Mouse (Mus musculus) ES-E14 (cell line): ENCODE results near the gene St6galnac3. TPM values are rescaled to one million over a fixed set of nuclear protein-coding genes. Genes with fewer than 3 reads are reported as not detected.

ENCODE experiments used
- DNase-seq: peaks from one replicate; pipeline ENCODE4 v3.0.0-alpha.2; 2013; ENCODE audit warnings: low read depth, low spot score
- H3K27ac ChIP-seq: 2 replicates; pipeline ENCODE4 v1.5.1; 2012; ENCODE audit warnings: low read depth, mild to moderate bottlenecking, low read length, moderate library complexity, mixed read lengths; ENCODE audit not compliant: poor library complexity, insufficient read depth, severe bottlenecking
- H3K36me3 ChIP-seq: 2 replicates; pipeline ENCODE4 v1.6.1; 2012; ENCODE audit warnings: mild to moderate bottlenecking, low read length, moderate library complexity, mixed read lengths; ENCODE audit not compliant: control insufficient read depth, poor library complexity, insufficient read depth, severe bottlenecking
- H3K4me1 ChIP-seq, 2 experiments: fragments of 150-350 bp in 1 of 2; sonication (generic) in 1 of 2; 2 replicates each; pipeline ENCODE4 v1.6.1; 2012; ENCODE audit warnings: low read length in 2 of 2, mild to moderate bottlenecking in 1 of 2, mixed read lengths in 1 of 2; ENCODE audit not compliant: control insufficient read depth in 2 of 2, insufficient read depth in 2 of 2, poor library complexity in 1 of 2
- H3K4me3 ChIP-seq, 2 experiments: fragments of 150-350 bp in 1 of 2; sonication (generic) in 1 of 2; 2 replicates each; pipeline ENCODE4 v1.5.1; 2012; ENCODE audit warnings: low read length in 2 of 2, low read depth in 1 of 2, mild to moderate bottlenecking in 1 of 2, mixed read lengths in 1 of 2; ENCODE audit not compliant: insufficient read depth in 1 of 2, poor library complexity in 1 of 2, severe bottlenecking in 1 of 2
- H3K9ac ChIP-seq: 2 replicates; pipeline ENCODE4 v1.6.1; 2012; ENCODE audit warnings: low read depth, mild to moderate bottlenecking, low read length, mixed read lengths; ENCODE audit not compliant: poor library complexity, insufficient read depth, severe bottlenecking
- H3K9me3 ChIP-seq: fragments of 150-350 bp; sonication (generic); 2 replicates; pipeline ENCODE4 v1.6.1; 2012; ENCODE audit warnings: low read depth, mild to moderate bottlenecking, low read length; ENCODE audit not compliant: control insufficient read depth, insufficient read depth
- CHD2 ChIP-seq: IDR thresholded peaks from 2 replicates; pipeline ENCODE4 v1.6.1; 2014; ENCODE audit warnings: mild to moderate bottlenecking, low read depth, low read length, inconsistent platforms
- HCFC1 ChIP-seq: IDR thresholded peaks from 2 replicates; pipeline ENCODE4 v1.6.1; 2012; ENCODE audit warnings: low read length, inconsistent platforms, borderline replicate concordance; ENCODE audit not compliant: insufficient read depth
- MAFK ChIP-seq: IDR thresholded peaks from 2 replicates; pipeline ENCODE4 v1.6.1; 2014; ENCODE audit warnings: mild to moderate bottlenecking, low read depth, low read length, inconsistent platforms; ENCODE audit not compliant: insufficient read depth
- ZC3H11A ChIP-seq: IDR thresholded peaks from 2 replicates; pipeline ENCODE4 v1.6.1; 2012; ENCODE audit warnings: low read depth, mild to moderate bottlenecking, inconsistent platforms, low read length, borderline replicate concordance
- ZNF384 ChIP-seq: IDR thresholded peaks from 2 replicates; pipeline ENCODE4 v1.6.1; 2012; ENCODE audit warnings: low read depth, low read length, inconsistent platforms
- in situ Hi-C, 2 experiments: fragments of 600-800 bp; cut with MboI; formaldehyde crosslinking; loops; one replicate each; pipeline ENCODE4 v1.15.1; 2025; ENCODE audit warnings: low sequenced_read_pairs in 2 of 2, inconsistent platforms in 1 of 2; ENCODE audit not compliant: unreplicated experiment in 2 of 2
- total RNA-seq: library from RNA; depleted of rRNA; stranded (reverse); fragments of 300-350 nt; gene quantifications from 2 replicates; pipeline ENCODE4 v1.2.3, GENCODE M21; 2012

St6galnac3 gene
- total RNA-seq, 1 experiment, result 3.8 TPM

- DNase-seq, result no peak
- Histone ChIP-seq H3K27ac (no peak overlapping the region), H3K4me1 (no peaks in the 10 kb centered on the region), H3K9me3 (no peaks in the 10 kb centered on the region), H3K36me3 (no peaks in the 10 kb centered on the region), H3K9ac (no peak overlapping the region), H3K4me3 (no peak overlapping the region)
- in situ Hi-C loops, result no loop called here
- TF ChIP-seq CHD2 (no peak), ZNF384 (no peak), ZC3H11A (no peak), HCFC1 (no peak), MAFK (no peak)
Observed at GRCm38 (mm10) chr3:153208186-153208585, 516.8 kb downstream of the St6galnac3 start.

GRCm38 (mm10) chr3:153204046-153204445 is 520.9 kb downstream of the St6galnac3 start:
- Histone ChIP-seq H3K9me3 (no peaks in the 10 kb centered on the region), H3K4me3 (no peak overlapping the region), H3K9ac (no peak overlapping the region), H3K36me3 (no peaks in the 10 kb centered on the region), H3K27ac (no peak overlapping the region), H3K4me1 (no peaks in the 10 kb centered on the region)
- no peak for DNase-seq
- TF ChIP-seq HCFC1, result no peak
- TF ChIP-seq MAFK, result no peak
- no peak for TF ChIP-seq ZNF384
- no peak for TF ChIP-seq ZC3H11A
- TF ChIP-seq CHD2, result no peak
- in situ Hi-C loops, result no loop called here

GRCm38 (mm10) chr3:153201835-153202234 is 523.1 kb downstream of the St6galnac3 start:
- in situ Hi-C loops, result no loop called here
- Histone ChIP-seq H3K27ac (no peak overlapping the region), H3K36me3 (no peaks in the 10 kb centered on the region), H3K4me3 (no peak overlapping the region), H3K4me1 (no peaks in the 10 kb centered on the region), H3K9ac (no peak overlapping the region), H3K9me3 (no peaks in the 10 kb centered on the region)
- no peak for DNase-seq
- TF ChIP-seq HCFC1, result no peak
- TF ChIP-seq ZNF384, result no peak
- no peak for TF ChIP-seq ZC3H11A
- TF ChIP-seq MAFK, result no peak
- no peak for TF ChIP-seq CHD2

- H3K4me1 ChIP-seq, result no peaks in the 10 kb centered on the region
- in situ Hi-C loops, result no loop called here
- H3K36me3 ChIP-seq, result no peaks in the 10 kb centered on the region
- H3K27ac ChIP-seq, result no peak overlapping the region
- no peak overlapping the region for H3K4me3 ChIP-seq
- no peaks in the 10 kb centered on the region for H3K9me3 ChIP-seq
- DNase-seq, result no peak
- H3K9ac ChIP-seq, result no peak overlapping the region
- TF ChIP-seq ZC3H11A, result no peak
- no peak for TF ChIP-seq CHD2
- no peak for TF ChIP-seq HCFC1
- no peak for TF ChIP-seq ZNF384
- no peak for TF ChIP-seq MAFK
Observed at GRCm38 (mm10) chr3:153200801-153201200, 524.2 kb downstream of the St6galnac3 start.

- no peak overlapping the region for H3K4me3 ChIP-seq
- H3K27ac ChIP-seq, result no peak overlapping the region; the same call in 1 of the 2 replicates
- DNase-seq, result no peak
- no peaks in the 10 kb centered on the region for H3K9me3 ChIP-seq
- H3K36me3 ChIP-seq, result no peaks in the 10 kb centered on the region
- H3K9ac ChIP-seq, result no peak overlapping the region
- no peaks in the 10 kb centered on the region for H3K4me1 ChIP-seq
- TF ChIP-seq ZNF384 (no peak), MAFK (no peak), ZC3H11A (no peak), CHD2 (no peak), HCFC1 (no peak)
- in situ Hi-C loops, result no loop called here
Observed at GRCm38 (mm10) chr3:153200076-153200475, 524.9 kb downstream of the St6galnac3 start.
